Mouse (Mus musculus): ENCODE measurements at regions not wholly inside any gene's neighbourhood (a gene's known extent, or its start where the extent isn't known, plus 50 kb on each side); places are given as distances from the start of the nearest gene placed in this dataset.

DNA sequence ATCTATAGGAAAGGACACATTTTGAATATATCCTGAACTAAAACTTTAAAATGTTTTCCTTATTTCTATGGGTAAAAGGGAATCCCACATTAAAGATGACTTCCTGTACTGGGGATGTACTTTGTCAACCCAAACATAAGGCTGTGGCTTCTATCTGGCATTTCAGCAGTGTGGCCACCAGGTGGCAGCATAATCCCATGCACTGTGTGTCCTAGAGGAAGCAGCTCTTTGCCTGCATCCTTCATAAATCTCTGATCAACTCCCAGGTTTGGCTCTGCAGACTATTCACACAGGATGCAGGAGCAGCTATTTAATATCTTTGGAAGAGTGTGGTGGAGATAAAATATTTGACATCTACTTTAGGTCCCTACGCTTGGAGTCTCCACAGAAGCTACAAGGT lies 59.1 kb downstream of the Bmp15 start:
- DNase-seq (ENCODE audit: low spot score in 2 of 2) = peak in 1 of 2 experiments; percentile 58

DNA sequence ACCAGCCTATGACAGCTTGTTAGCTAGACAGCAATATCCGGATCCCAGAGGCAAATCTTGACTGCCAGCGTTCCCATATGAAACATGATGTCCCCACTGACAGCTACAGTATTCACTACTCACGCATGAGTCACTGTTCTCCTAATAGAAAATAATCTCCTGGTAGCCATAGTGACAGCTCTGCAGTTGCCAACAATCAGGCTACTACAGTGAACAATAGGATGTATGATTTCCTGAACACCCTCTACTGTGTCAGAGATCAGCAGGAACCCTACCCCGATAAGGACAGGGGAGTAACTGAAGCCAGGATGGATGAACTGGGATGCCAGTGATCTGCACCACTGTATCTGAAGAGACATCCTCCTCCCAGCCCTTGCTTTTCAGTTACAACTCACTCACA lies 62.0 kb downstream of the Bmp15 start:
- DNase-seq (ENCODE audit: low spot score in 2 of 2) = no peak

DNA sequence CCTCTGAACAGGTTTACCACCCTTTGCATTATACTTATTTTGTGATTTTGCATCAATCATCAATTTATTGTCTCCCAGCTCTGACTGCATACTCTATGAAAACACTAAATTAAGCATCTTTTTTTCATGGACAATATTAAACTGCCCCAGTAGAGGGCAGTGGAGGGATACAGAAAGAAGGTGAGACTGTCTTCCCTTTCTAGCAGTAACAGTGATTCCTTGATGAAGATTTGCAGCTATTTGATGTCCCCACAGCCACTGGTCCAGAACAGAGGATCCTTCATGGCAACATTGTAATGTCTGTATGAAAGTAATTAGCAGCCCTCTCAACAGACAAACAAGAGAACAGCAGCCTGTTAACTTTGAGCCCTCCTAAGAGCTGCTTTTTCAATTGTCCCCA lies 66.5 kb downstream of the Bmp15 start:
- peak in 1 of 2 experiments; percentile 23 for DNase-seq (ENCODE audit: low spot score in 2 of 2)

DNA sequence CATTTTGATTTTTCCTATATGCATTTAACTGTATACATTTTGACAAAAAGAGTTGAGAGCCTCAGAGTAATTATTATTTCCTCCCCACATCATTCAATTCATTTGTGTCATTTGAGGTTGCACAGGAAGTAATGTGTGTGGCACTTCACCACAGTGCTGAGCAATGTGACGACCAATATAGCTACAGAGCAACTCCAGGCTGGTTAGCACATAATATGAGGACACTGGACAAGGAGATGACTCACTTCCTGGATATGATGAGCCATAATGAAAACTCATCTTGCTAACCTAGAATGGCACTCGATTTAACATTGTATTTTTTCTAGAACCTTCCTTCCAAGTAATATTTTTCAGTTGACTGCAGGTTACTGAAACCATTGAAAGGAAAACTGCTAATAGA lies 67.6 kb downstream of the Bmp15 start:
- DNase-seq (ENCODE audit: low spot score in 2 of 2) = no peak
